Mouse (Mus musculus) spleen, adult 2 months (tissue): ENCODE data around the gene Ccdc12.

Source experiments
- CTCF ChIP-seq: fragments of 200-500 bp; IDR thresholded peaks from 2 replicates; pipeline ENCODE4 v1.5.1; 2011; ENCODE audit warnings: mild to moderate bottlenecking, inconsistent platforms; ENCODE audit not compliant: insufficient read depth, insufficient read length, insufficient replicate concordance; ENCODE audit errors: extremely low read depth
- POLR2A ChIP-seq: fragments of 200-500 bp; IDR thresholded peaks from 2 replicates; pipeline ENCODE4 v1.6.1; 2011; ENCODE audit warnings: low read depth, low read length, inconsistent platforms

- TF ChIP-seq CTCF (no peak), POLR2A (no peak)
Observed at GRCm38 (mm10) chr9:110622621-110623219, 33.6 kb upstream of the Ccdc12 start.
